Mouse (Mus musculus) kidney, adult 2 months (tissue): ENCODE results near the gene Zxdc.

Experiments
- CTCF ChIP-seq: fragments of 200-500 bp; conservative IDR thresholded peaks from 2 replicates; pipeline ENCODE4 v1.5.1; 2011; ENCODE audit warnings: low read depth, mild to moderate bottlenecking, control low read depth, low read length, moderate library complexity, mixed read lengths; ENCODE audit not compliant: insufficient read depth, insufficient read length
- POLR2A ChIP-seq: fragments of 200-500 bp; IDR thresholded peaks from one replicate; pipeline ENCODE4 v1.6.1; 2011; ENCODE audit warnings: low read depth, low read length, control low read depth

DNA sequence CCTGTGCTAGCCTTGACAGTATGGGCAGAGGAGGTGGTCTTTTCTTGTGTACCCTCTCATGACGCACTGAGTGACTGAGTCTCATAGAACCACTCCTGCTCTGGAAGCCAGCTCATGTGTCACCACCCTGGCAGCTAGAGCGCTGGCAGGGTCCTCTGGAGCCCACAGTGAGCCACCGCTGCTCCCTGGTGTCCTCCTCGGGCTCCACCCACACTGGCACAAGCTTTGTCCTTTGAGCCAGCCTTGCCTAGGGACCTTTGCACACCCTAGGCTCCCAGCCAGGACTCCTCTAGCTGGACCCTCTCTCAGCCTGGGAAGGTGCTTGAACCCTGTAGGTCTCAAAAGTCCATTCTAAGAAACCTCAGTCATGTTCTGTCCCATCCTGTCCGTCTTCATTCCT lies 81.4 kb downstream of the Zxdc start:
- TF ChIP-seq POLR2A (no peak), CTCF (no peak)
